Mouse (Mus musculus): ENCODE measurements around the gene Mgat4e.
"Not testable (repeated sequence)": the region's sequence is repeated elsewhere in the genome, so short reads cannot be mapped to it uniquely, and the experiment has no call there.

Gene Mgat4e

DNA sequence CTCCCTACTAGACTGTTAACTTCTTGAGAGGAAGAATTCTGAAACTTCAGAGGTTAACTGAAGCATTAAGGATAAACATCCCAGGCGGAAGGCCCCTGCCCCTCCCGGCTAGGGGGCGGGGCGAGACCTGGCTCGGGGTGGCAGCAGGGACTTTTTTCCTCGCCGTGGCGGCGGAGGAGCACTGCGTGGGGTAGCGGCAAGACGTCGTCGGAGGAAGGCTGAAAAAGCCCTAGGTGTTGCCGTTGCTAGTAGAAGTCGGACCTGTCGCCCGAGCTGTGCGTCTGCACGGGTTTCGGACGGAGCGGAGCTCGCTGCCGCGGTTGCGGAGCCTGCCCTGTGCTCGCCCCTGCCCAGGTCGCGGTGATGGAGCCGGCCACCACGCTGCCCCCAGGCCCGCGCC lies 10.5 kb upstream of the Mgat4e start, which contains the start of gene Kdm5b:
Gene Kdm5b, plus strand, starts transcription at position 196 of the 400 bp plus-strand sequence.
- in situ Hi-C loops (cut with MboI; ENCODE audit: low pct_unique_long_range_greater_than_20kb in 1 of 2, low sequenced_read_pairs in 2 of 2, unreplicated experiment in 1 of 2) = loop anchor here in 1 of 2 experiments (25.0 kb wide), 1 partner anchor 898 kb away; the partner anchor contains the start of genes Gm38394 and Zbed6

DNA sequence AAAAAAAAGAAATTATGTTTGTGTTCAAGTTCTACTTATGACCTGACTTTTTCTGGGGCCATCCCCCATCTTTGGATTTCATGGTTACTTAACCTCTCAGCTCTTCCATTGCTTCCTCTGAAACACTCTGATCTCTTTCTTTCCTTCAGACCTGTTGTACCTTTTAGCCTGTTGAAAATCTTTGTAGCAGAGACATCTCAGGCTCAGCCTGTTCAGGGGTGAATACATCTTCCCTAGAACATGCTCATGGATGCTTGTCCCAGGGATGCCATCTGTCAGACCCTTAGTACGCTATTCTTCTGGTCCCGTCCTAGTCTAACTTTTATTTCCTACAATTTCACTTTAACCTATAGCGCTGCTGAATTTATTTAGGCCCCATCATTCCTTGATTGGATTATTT lies 9.7 kb upstream of the Mgat4e start:
- in situ Hi-C loops (cut with MboI; ENCODE audit: low pct_unique_long_range_greater_than_20kb in 1 of 2, low sequenced_read_pairs in 2 of 2, unreplicated experiment in 1 of 2) = loop anchor here in 1 of 2 experiments (25.0 kb wide), 1 partner anchor 897 kb away; the partner anchor contains the start of genes Gm38394 and Zbed6

DNA sequence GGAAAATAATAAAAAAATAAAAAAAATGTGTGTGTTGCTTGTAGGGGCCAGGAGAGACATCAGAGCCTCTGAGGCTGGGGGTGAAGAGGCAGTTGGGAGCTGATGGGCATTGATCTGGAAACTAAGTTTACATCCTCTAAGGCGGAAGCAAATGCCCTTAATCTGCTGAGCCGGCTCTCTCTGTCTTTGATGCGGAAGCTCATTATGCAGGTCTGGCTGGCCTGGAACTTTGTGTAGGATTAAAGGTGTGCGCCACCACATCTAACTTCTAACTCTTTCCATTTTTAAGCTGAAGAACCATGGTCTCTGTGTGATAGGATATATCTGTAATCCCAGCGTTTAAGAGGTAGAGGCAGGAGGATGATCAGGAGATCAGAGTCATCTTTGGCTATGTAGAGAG lies 9.0 kb upstream of the Mgat4e start:
- in situ Hi-C loops (cut with MboI; ENCODE audit: low pct_unique_long_range_greater_than_20kb in 1 of 2, low sequenced_read_pairs in 2 of 2, unreplicated experiment in 1 of 2) = loop anchor here in 1 of 2 experiments (25.0 kb wide), 1 partner anchor 896 kb away; the partner anchor contains the start of genes Gm38394 and Zbed6

DNA sequence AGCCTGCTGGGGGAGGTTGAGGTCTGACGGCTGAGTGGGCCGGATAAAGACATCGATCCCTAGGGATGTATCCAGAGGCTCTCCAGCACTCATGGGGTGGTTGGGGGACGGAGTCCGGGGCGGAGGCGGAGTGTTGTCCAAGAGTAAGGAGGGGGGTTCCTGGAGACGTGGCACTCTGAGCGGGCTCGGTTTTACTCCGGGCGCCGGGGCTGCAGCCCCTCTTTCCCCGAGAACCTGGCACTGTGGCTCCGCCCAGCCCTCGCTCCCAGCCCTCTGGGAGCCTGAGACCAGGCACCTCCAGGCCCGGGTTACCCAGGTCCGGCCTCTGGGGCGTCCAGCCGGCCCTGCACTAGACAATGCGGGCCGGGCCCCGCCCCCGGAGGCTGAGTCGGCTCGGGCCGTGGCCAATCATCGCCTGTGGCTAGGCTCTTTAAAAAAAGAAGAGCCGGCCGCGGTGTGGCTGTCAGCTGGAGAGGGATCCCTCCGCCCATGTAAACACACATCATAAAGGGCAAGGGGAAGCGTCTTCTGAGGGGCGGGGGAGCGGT lies 7.3 kb upstream of the Mgat4e start:
- in situ Hi-C loops (cut with MboI; ENCODE audit: low pct_unique_long_range_greater_than_20kb in 1 of 2, low sequenced_read_pairs in 2 of 2, unreplicated experiment in 1 of 2) = loop anchor here in 1 of 2 experiments (25.0 kb wide), 1 partner anchor 894 kb away; the partner anchor contains the start of genes Gm38394 and Zbed6

DNA sequence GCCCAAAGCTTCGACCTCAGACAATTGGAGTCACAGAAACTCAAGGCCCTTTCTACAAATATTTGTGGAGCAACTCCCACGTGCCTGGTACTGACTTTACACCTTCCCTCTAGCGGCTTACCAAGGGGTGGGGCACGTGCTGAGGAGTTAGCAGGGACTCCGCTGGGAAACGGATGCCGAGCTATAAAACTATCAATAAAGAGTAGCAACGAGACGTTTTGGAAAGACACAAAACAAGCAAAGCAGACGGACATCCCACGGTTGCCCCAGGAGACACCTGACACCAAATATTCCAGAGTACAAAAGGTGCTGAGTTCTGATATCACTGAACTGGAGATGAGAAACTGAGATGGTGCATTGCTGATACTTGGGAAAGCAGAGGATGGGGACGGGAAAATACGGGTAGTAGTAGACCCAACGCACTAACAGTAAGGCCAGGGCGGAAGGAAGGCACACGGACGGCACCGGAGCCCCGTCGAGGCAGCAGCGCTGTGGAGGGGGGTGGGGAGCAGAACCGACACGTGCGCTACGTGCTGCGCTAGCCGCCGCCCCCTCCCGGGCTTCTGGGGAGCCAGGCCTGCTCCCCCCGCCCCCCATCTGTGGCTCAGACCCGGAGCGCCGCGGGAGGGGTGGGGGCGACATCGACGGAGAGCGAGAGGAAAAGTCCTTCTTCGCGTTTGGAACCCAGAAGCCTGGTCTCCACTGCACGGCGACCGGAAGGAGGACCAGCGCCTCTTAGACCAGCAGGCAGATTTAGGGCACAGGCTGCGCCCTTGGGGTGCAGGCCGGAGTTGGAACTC lies 6.6 kb upstream of the Mgat4e start:
- in situ Hi-C loops (cut with MboI; ENCODE audit: low pct_unique_long_range_greater_than_20kb in 1 of 2, low sequenced_read_pairs in 2 of 2, unreplicated experiment in 1 of 2) = loop anchor here in 1 of 2 experiments (25.0 kb wide), 1 partner anchor 894 kb away; the partner anchor contains the start of genes Gm38394 and Zbed6

DNA sequence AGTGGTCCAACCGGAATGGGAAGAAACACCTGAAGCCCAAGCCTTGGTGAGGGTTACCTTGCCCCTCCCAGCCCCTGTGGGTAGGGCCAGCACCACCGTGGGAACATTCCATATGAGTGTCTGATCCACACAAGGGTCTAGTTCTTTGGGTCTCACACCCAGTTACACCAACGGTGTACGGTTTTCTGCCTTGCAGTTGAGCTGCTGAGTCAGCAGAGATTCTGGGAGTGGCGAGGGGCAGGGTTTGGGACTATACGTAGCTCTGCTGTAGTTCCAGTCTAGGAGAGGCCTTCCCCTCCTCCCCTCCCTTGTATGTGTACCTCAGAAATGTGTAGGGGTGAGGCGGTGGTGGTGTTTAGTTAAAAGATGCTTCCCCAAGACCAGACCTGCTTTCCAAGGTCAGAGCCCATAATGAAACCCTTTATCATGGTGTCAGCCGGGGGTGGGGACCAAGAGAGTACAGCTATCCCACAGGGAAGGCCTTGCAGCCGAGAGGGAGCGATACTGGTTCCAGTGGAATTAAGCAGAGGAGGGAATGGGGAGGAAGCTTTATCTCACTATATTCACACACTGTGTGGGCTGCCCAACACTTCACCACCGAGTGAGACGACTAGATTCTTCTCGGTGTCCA lies 5.9 kb upstream of the Mgat4e start:
- in situ Hi-C loops (cut with MboI; ENCODE audit: low pct_unique_long_range_greater_than_20kb in 1 of 2, low sequenced_read_pairs in 2 of 2, unreplicated experiment in 1 of 2) = loop anchor here in 1 of 2 experiments (25.0 kb wide), 1 partner anchor 893 kb away; the partner anchor contains the start of genes Gm38394 and Zbed6

DNA sequence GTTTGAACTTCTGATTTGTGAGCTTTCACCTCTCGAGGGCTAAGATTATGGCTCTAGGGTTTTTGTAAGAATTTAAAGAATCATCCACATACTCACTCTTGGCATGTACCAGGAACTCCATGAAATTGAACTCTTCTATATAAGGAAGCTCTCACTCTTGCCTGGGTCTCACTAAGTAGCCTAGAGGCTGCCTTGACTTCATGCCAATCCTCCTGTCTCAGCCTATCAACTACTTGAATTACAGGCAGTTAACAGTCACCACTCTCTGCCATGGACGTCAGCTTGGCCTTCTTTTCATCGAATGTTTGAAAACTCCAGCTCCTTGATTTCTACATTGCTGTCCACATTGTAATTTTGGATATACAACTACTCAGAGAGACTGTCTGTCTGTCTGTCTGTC lies 2.9 kb upstream of the Mgat4e start:
- in situ Hi-C loops (cut with MboI; ENCODE audit: low pct_unique_long_range_greater_than_20kb in 1 of 2, low sequenced_read_pairs in 2 of 2, unreplicated experiment in 1 of 2) = loop anchor here in 1 of 2 experiments (25.0 kb wide), 1 partner anchor 890 kb away; the partner anchor contains the start of genes Gm38394 and Zbed6

DNA sequence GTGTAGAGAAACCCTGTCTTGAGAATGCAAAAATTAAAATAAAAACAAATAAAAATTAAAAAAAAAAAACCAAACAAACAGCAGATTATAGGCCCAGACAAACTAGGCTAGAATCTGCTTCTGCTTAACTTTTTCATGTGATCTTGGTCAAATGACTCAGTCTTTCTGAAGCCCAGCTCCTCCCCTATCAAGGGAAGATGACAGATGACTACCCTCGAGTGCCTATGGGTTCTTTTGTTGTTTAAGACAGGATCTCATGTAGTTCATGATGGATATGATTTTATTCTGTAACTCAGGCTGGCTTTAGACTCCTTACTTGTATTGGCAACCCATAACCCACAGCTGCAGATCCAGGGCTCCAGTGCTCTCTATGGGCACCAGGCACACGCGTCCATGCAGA lies 2.4 kb upstream of the Mgat4e start:
- in situ Hi-C loops (cut with MboI; ENCODE audit: low pct_unique_long_range_greater_than_20kb in 1 of 2, low sequenced_read_pairs in 2 of 2, unreplicated experiment in 1 of 2) = loop anchor here in 1 of 2 experiments (25.0 kb wide), 1 partner anchor 890 kb away; the partner anchor contains the start of genes Gm38394 and Zbed6

DNA sequence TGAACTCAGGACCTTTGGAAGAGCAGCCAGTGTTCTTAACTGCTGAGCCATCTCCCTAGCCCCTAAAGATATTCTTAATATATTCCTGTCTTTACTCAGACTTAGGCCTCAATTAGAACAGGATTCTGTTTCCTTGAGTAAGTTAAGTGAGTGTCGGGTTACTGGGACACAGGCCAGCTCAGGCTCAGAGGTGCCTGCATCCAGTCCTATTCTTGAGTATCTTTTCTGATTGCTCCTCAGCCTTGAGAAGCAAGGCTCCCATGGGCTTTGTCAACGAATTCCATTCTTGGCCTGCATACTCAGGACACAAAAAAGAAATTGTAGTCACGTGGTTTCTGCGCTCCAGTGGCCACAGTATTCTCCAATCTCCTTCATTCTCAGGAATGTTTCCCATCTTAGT lies 1.3 kb downstream of the Mgat4e start:
- in situ Hi-C loops (cut with MboI; ENCODE audit: low pct_unique_long_range_greater_than_20kb in 1 of 2, low sequenced_read_pairs in 2 of 2, unreplicated experiment in 1 of 2) = no loop called here

DNA sequence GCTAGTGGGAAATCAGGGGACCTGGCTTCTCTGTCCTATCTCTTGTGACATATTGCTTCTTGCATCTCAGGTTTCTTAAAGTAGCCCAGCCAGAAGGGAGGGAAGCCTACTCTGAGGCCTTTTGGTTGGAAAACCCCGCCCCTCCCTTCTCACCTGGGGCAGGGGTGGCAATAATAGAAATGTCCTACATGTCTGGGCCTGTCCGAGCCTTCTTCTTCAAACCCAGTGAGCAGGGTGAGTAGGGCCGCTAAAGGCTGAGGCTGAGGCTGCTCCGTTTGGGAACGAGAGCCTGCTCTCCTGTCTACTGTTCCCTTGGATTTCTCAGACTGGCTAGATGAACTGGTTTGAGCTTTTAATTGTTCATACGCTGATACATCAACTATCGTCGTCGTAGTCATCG lies 8.9 kb downstream of the Mgat4e start:
- in situ Hi-C loops (cut with MboI; ENCODE audit: low pct_unique_long_range_greater_than_20kb in 1 of 2, low sequenced_read_pairs in 2 of 2, unreplicated experiment in 1 of 2) = no loop called here

DNA sequence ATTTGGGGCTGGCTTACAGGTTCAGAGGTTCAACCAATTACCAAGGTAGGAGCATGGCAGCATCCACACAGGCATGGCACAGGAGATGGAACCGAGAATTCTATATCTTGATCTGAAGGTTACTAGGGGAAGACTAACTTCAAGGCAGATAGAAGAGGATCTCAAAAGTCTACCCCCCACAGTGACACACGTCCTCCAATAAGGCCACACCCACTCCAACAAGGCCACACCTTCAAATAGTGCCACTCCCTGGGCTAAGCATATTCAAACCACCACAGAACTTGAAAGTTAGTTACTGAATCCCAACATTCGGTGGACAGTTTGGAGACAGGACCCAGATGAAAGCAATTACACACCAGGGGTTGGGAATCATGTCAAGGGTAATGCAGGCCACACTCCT lies 14.0 kb downstream of the Mgat4e start:
- in situ Hi-C loops (cut with MboI; ENCODE audit: low pct_unique_long_range_greater_than_20kb in 1 of 2, low sequenced_read_pairs in 2 of 2, unreplicated experiment in 1 of 2) = no loop called here

DNA sequence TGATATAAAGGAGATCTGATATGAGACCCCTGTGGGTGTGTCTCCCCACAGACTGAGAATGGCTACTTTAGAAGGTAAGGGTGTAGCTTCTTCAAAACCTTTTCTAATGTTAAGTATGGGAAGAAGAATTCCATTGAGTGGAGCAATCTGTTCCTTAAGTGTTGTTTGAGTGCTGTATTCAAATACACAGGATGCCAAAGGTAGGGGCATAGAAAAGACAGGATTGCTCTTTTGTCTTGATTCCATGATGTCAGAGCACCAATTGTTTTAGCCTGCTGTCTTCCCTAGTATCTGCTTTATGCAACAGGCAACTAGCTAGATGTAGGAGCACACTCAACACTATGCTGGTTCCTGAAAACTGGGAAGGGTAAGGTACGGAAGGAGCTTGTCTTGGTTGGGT lies 14.4 kb downstream of the Mgat4e start:
- in situ Hi-C loops (cut with MboI; ENCODE audit: low pct_unique_long_range_greater_than_20kb in 1 of 2, low sequenced_read_pairs in 2 of 2, unreplicated experiment in 1 of 2) = no loop called here

DNA sequence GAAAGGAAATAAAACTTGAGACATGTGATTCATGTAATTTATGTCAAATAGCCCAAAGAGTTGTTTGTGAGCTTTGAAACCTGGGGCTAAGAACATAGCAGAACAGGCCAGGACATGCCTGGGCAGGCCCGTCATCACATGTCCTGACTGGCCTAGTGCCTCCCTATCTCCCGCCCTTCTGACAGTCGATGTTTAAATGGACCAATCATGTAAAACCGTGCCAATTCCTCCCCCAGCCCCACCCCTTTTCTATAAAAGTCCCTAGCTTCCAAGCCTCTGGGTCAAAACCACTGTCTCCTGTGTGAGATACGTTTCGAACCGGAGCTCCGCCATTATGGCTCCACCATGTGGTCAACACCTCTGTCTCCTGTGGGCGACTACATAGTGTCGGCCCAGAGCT lies 15.8 kb downstream of the Mgat4e start:
- in situ Hi-C loops (cut with MboI; ENCODE audit: low pct_unique_long_range_greater_than_20kb in 1 of 2, low sequenced_read_pairs in 2 of 2, unreplicated experiment in 1 of 2) = not testable (repeated sequence)

DNA sequence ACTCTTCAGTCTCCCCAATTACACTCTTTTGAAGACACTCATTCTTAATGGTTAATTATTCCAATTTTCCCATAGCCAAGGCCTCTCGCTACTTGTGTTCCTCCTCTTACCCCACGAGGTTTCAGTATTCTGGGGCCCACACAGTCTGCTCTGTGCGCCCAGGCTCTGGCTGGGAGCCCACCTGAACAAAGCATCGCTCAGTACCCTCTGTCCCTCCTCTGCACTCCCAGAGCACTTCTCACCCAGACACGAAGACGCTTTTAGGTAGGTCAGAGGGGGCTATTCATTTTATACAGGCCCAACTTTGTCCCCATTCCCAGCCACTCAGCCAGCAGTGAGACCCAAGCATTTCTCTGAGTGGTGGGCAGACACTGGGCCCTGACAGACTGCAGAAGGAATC lies 18.9 kb downstream of the Mgat4e start:
- in situ Hi-C loops (cut with MboI; ENCODE audit: low pct_unique_long_range_greater_than_20kb in 1 of 2, low sequenced_read_pairs in 2 of 2, unreplicated experiment in 1 of 2) = no loop called here

DNA sequence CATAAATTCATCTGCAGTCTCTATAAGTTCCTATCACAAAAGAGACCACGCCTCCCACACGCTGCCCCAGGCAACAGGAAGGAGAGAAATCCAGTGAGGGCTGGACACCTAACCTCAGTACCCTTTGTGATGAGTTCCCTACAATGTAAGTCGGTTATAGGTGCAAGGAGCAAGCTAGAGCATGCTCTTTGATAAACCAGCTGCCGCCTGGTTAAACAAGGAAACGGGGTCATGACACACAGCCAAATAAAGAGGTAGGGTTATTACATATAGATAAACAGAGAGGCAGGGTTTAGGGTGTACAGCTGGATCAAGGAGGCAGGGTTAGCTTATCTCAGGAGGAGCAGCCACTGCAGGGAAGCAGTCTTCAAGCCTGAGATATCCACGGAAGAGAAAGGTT lies 22.7 kb downstream of the Mgat4e start:
- in situ Hi-C loops (cut with MboI; ENCODE audit: low pct_unique_long_range_greater_than_20kb in 1 of 2, low sequenced_read_pairs in 2 of 2, unreplicated experiment in 1 of 2) = loop anchor here in 1 of 2 experiments (10.0 kb wide), 1 partner anchor 68 kb away; no protein-coding TSS in a partner anchor

DNA sequence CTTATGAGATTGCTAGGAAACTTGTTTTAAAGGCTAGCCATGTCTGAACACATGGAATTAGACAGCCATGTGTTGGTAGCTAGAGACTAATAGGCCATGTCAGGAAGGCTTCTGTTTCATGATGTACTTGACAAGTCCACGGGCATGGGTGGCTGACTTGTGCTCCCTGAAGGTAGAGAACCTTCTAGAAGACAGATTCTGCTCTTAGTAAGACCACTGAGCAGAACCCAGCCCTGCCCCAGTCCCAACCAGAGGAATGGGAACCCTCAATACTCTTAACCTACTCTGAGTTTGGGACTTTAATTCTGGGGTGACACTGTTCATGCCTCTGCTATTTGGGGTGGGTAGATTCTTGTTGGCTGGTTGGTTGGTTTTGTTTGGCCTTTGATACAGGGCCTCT lies 24.5 kb downstream of the Mgat4e start:
- in situ Hi-C loops (cut with MboI; ENCODE audit: low pct_unique_long_range_greater_than_20kb in 1 of 2, low sequenced_read_pairs in 2 of 2, unreplicated experiment in 1 of 2) = loop anchor here in 1 of 2 experiments (10.0 kb wide), 1 partner anchor 70 kb away; no protein-coding TSS in a partner anchor

DNA sequence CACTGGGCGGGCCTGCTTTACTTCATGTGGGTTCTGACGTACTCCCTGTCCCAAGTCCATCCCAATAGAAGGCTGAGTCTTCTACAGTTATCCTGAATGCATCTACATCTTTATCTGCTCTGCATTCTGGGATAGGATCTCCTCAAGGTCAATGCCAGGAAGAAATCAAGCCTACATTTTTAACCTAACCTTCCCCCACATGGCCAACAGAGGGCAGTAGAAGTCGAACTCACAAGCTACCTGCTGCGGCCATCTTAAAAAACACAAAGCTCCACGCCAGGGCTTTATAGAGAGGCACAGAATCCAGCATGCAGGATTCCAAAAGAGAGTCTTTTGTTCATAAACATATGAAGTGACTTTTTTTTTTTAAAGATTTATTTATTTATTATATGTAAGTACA lies 25.1 kb downstream of the Mgat4e start:
- in situ Hi-C loops (cut with MboI; ENCODE audit: low pct_unique_long_range_greater_than_20kb in 1 of 2, low sequenced_read_pairs in 2 of 2, unreplicated experiment in 1 of 2) = loop anchor here in 1 of 2 experiments (10.0 kb wide), 1 partner anchor 70 kb away; no protein-coding TSS in a partner anchor

DNA sequence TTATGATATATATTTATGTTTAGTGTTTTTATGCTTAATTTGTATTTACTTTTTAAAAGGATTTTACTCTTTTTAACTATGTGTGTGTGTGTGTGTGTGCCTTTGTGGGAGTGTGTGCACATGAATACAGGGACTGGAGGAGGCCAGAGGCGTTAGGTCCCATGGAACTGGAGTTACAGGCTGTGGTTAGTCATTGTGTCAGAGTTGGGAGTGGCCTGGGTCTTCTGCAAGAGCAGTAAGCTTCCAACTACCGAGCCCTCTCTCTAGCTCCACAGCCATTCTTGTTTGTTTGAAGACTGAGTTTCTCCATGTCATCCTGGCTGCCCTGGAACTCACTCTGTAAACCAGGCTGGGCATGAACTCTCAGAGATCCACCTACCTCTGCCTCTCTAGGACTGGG lies 27.2 kb downstream of the Mgat4e start:
- in situ Hi-C loops (cut with MboI; ENCODE audit: low pct_unique_long_range_greater_than_20kb in 1 of 2, low sequenced_read_pairs in 2 of 2, unreplicated experiment in 1 of 2) = loop anchor here in 1 of 2 experiments (10.0 kb wide), 1 partner anchor 72 kb away; no protein-coding TSS in a partner anchor

All from mouse embryonic stem cell (cell line).